Mouse (Mus musculus) inflammation-experienced regulatory T-cells, adult 16 weeks (primary cell): ENCODE results near the gene Htr3b. TPM values are rescaled to one million over a fixed set of nuclear protein-coding genes. Genes with fewer than 3 reads are reported as not detected.

ENCODE experiments used
- polyA plus RNA-seq: library from polyadenylated mRNA; unstranded; fragments of 100-300 nt; shearing (Covaris generic); gene quantifications from one replicate; pipeline ENCODE4 v1.2.1, GENCODE M21; 2017

Gene Htr3b
- not detected for polyA plus RNA-seq

DNA sequence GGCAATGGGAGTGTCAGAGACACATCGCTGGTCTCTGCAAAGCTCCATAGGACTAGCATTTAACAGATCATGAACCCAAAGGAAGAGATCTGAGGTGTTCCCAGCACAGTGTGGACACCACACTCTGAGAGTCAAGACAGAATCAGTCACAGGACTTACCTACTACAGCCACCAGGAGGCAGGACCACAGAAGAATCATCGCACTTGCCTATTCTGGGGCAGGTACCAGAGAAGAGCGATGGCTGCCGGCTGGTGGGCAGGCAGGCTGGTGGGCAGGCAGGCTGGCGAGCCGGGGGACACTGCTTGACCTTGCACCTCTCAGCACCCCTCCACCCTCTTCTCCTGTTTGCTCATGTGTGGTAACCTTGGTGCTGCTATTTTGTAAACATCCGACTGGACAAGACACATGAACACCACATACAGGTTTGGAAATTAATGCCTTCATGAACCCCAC, at the start of gene Htr3b:
Htr3b (minus strand) TSS at position 404 of the 454 bp plus-strand sequence.

DNA sequence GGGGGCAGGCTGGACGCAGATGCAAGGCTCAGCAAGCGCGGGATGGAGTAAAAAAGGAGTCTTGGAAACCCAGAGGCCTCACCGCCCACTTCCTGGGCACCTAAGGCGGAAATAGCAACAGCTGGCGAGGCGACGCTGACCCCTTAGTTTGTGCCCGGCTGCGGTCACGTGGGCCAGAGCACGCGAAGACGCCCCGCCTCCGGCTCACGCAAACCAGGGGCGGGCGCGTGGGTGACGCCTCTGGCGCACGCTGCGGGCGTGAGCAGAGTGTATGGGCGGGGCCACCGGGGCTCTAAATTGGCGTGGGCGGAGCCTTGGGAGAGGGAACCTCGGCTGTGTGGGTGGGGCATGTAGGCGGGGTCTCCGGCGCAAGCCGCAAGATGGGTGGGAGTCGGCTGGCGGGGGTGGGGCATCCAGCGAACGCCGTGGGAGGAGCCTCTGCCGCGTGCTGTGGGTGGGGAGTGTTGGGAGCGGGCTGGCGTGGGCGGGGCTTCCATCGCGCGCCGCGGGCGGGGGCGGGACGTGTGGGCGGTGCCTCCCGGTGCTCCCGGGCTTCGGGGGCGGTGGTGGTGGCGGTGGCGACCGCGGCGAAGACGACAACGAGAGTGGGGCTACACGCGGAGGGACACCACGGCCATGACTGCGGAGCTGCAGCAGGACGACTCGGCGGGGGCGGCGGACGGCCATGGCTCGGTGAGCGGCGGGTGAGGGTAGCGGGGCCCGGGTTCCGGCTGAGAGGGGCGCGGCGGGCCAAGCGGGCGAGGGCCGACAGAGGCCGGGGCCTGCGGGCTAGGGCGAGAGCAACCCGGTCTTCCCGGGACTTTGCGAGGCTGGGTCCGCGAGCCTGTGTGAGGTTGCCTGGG, 20.3 kb upstream of the Htr3b start, which contains the start of gene Usp28:
Usp28 (plus strand) TSS at position 531 of the 863 bp plus-strand sequence.

DNA sequence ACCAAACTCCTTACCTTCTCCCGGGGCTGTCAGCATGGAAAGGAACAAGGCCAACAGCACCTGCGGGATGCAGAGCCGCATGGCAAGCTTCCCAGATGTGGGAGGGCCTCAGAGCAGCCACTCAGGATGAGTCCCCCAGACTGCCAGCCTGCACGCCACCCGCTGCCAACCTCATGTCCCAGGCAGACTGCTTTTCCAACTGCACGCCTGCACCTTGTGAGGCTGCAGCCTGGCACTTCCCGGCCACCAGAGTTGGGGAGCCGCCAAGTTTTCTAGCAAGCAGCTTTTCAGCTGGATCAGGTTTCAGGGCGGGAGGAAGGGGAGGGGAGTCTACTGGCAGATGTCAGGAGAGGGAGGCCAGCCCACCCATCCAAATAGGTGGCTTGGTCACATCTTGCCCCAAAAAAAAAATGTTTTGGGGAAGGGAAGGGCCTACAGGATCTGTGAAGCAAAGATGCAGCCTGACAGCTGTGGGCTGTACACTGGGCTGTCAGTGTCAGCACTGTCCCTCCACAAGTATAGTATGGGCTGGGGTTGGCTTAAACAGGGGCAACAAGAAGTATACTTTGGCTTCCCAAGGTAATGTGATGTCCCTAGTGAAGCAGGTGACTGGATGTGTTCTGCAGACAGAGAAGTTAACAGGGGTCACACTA, 53.8 kb downstream of the Htr3b start, which contains the start of gene Htr3a:
Htr3a (minus strand) TSS at position 215 of the 653 bp plus-strand sequence.

Other genes starting within 250 kb of the Htr3b start
- 0.12 TPM for gene Zbtb16, start 128.8 kb downstream of the Htr3b start, polyA plus RNA-seq
- gene Htr3a, start 53.9 kb downstream of the Htr3b start, polyA plus RNA-seq, result not detected
- gene Usp28, start 20.4 kb upstream of the Htr3b start, polyA plus RNA-seq, result 59.3 TPM
- gene Zw10, start 90.6 kb upstream of the Htr3b start, polyA plus RNA-seq, result 58.3 TPM
- not detected for gene Tmprss5, start 116.3 kb upstream of the Htr3b start, polyA plus RNA-seq